Mouse (Mus musculus): ENCODE measurements at regions not wholly inside any gene's neighbourhood (a gene's known extent, or its start where the extent isn't known, plus 50 kb on each side); places are given as distances from the start of the nearest gene placed in this dataset.

- TF ChIP-seq POLR2A (IDR thresholded peaks at IDR 0.05; ENCODE audit: insufficient read depth, low read depth, low read length) (no peak), CTCF (IDR thresholded peaks at IDR 0.05; ENCODE audit: insufficient read depth, low read depth, low read length) (no peak)
Measured at GRCm38 (mm10) chr14:71217041-71217440, 617.4 kb upstream of the Fam160b2 start.
